Mouse (Mus musculus) embryonic fibroblast, embryonic 13.5 days (primary cell): ENCODE results near the gene Hvcn1.

Experiments used
- CTCF ChIP-seq: IDR thresholded peaks from 2 replicates; pipeline ENCODE4 v1.5.1; 2011; ENCODE audit warnings: mild to moderate bottlenecking, control low read depth, low read length, moderate library complexity, borderline replicate concordance; ENCODE audit not compliant: insufficient read depth
- POLR2A ChIP-seq: IDR thresholded peaks from 2 replicates; pipeline ENCODE4 v1.6.1; 2011; ENCODE audit warnings: low read depth, mild to moderate bottlenecking, control low read depth, low read length, moderate library complexity

GRCm38 (mm10) chr5:122247529-122247928, 40.9 kb downstream of the Hvcn1 start:
- TF ChIP-seq CTCF (no peak), POLR2A (no peak)
